Mouse (Mus musculus) limb, embryonic 10.5 days (tissue): Measurements from ENCODE around the gene Olfr732. TPM values are rescaled to one million over a fixed set of nuclear protein-coding genes. Genes with fewer than 3 reads are reported as not detected.

Experiments
- DNase-seq: peaks from one replicate; pipeline ENCODE4 v3.0.0-alpha.2; 2017; ENCODE audit warnings: low spot score
- H3K27ac ChIP-seq: fragments of 300-500 bp; sonication (generic); 2 replicates; pipeline ENCODE4 v1.5.1; 2016; ENCODE audit warnings: mild to moderate bottlenecking
- H3K27me3 ChIP-seq: fragments of 300-500 bp; sonication (generic); 2 replicates; pipeline ENCODE4 v1.6.1; 2016; ENCODE audit warnings: low read depth, mild to moderate bottlenecking; ENCODE audit not compliant: poor library complexity, severe bottlenecking
- H3K36me3 ChIP-seq: fragments of 300-500 bp; sonication (generic); 2 replicates; pipeline ENCODE4 v1.6.1; 2016; ENCODE audit warnings: mild to moderate bottlenecking, moderate library complexity
- H3K4me1 ChIP-seq: fragments of 300-500 bp; sonication (generic); 2 replicates; pipeline ENCODE4 v1.6.1; 2016
- H3K4me3 ChIP-seq: fragments of 300-500 bp; sonication (generic); 2 replicates; pipeline ENCODE4 v1.5.1; 2016; ENCODE audit warnings: mild to moderate bottlenecking, moderate library complexity
- H3K9me3 ChIP-seq: fragments of 300-500 bp; sonication (generic); replicated peaks from 2 replicates; pipeline ENCODE4 v1.6.1; 2016; ENCODE audit warnings: mild to moderate bottlenecking
- WGBS: fragments of 180-500 bp; shearing (Covaris S2); methylation state at CpG from one replicate; pipeline ENCODE4 v1.1.7; 2016; 5-methylcytosine and 5-hydroxymethylcytosine counted together
- polyA plus RNA-seq: library from polyadenylated mRNA; unstranded; fragments of >200 nt; fragmentation: Nextera tagmentation; extraction: Ambion mirVana; gene quantifications from 2 replicates; pipeline ENCODE4 v1.2.1, GENCODE M21; 2016

Gene Olfr732
- polyA plus RNA-seq, result not detected in 2 replicates

- Histone ChIP-seq H3K27me3 (no peaks in the 10 kb centered on the region), H3K27ac (no peak within 1 kb of the TSS), H3K4me3 (no peak within 1 kb of the TSS), H3K36me3 (no peaks in the 10 kb centered on the region), H3K4me1 (no peaks in the 10 kb centered on the region), H3K9me3 (no peaks in the 10 kb centered on the region)
- DNase-seq, result no peak
- WGBS, result 93% methylated on average over 1 of the region's 1 CpGs
Measured at GRCm38 (mm10) chr14:50284106-50284505, at the start of gene Olfr732. Olfr732 (minus strand) TSS chr14:50284206.

- DNase-seq, result no peak
- Histone ChIP-seq H3K27ac (no peak within 1 kb of the TSS), H3K36me3 (no peaks in the 10 kb centered on the region), H3K27me3 (no peaks in the 10 kb centered on the region), H3K4me1 (no peaks in the 10 kb centered on the region), H3K9me3 (no peaks in the 10 kb centered on the region), H3K4me3 (no peak within 1 kb of the TSS)
- 82% methylated on average over 1 of the region's 1 CpGs for WGBS
Measured at GRCm38 (mm10) chr14:50326661-50327060, 42.7 kb upstream of the Olfr732 start, which contains the start of gene Olfr734. Olfr734 (minus strand) TSS chr14:50326761.

- Histone ChIP-seq H3K27me3 (no peaks in the 10 kb centered on the region), H3K4me1 (no peaks in the 10 kb centered on the region), H3K4me3 (no peak within 1 kb of the TSS), H3K27ac (no peak within 1 kb of the TSS), H3K9me3 (no peaks in the 10 kb centered on the region), H3K36me3 (no peaks in the 10 kb centered on the region)
- no peak for DNase-seq
Measured at GRCm38 (mm10) chr14:50301422-50301821, 17.4 kb upstream of the Olfr732 start, which contains the start of gene Olfr733. Olfr733 (minus strand) TSS chr14:50301522.

GRCm38 (mm10) chr14:50241766-50242165, 42.2 kb downstream of the Olfr732 start, which contains the start of gene Olfr731:
Olfr731 (minus strand) TSS chr14:50241866.
- Histone ChIP-seq H3K9me3 (no peaks in the 10 kb centered on the region), H3K4me3 (no peak within 1 kb of the TSS), H3K36me3 (no peaks in the 10 kb centered on the region), H3K27ac (no peak within 1 kb of the TSS), H3K27me3 (no peaks in the 10 kb centered on the region), H3K4me1 (no peaks in the 10 kb centered on the region)
- DNase-seq, result no peak
- WGBS, result 84% methylated on average over 4 of the region's 4 CpGs

Other genes with a start within 250 kb of the Olfr732 start
- not detected in 2 replicates for gene Olfr725, start 243.8 kb downstream of the Olfr732 start, polyA plus RNA-seq
- gene Olfr726, start 193.3 kb downstream of the Olfr732 start, polyA plus RNA-seq, result not detected in 2 replicates
- not detected in 2 replicates for gene Olfr727, start 161.0 kb downstream of the Olfr732 start, polyA plus RNA-seq
- gene Olfr728, start 141.5 kb downstream of the Olfr732 start, polyA plus RNA-seq, result not detected in 2 replicates
- gene Olfr729, start 131.3 kb downstream of the Olfr732 start, polyA plus RNA-seq, result 0.03 TPM in 1 of 2 replicates, not detected in the other
- not detected in 2 replicates for gene Olfr730, start 96.0 kb downstream of the Olfr732 start, polyA plus RNA-seq
- gene Olfr731, start 42.3 kb downstream of the Olfr732 start, polyA plus RNA-seq, result not detected in 2 replicates
- not detected in 2 replicates for gene Olfr733, start 17.3 kb upstream of the Olfr732 start, polyA plus RNA-seq
- not detected in 2 replicates for gene Olfr734, start 42.6 kb upstream of the Olfr732 start, polyA plus RNA-seq
- gene Olfr735, start 64.7 kb upstream of the Olfr732 start, polyA plus RNA-seq, result not detected in 2 replicates
- not detected in 2 replicates for gene Tlr11, start 73.7 kb upstream of the Olfr732 start, polyA plus RNA-seq
- gene Olfr736, start 97.0 kb upstream of the Olfr732 start, polyA plus RNA-seq, result not detected in 2 replicates
- not detected in 2 replicates for gene Olfr738, start 123.4 kb upstream of the Olfr732 start, polyA plus RNA-seq
- gene Olfr739, start 134.4 kb upstream of the Olfr732 start, polyA plus RNA-seq, result not detected in 2 replicates
- gene Olfr740, start 161.3 kb upstream of the Olfr732 start, polyA plus RNA-seq, result not detected in 2 replicates
- gene Olfr741, start 188.5 kb upstream of the Olfr732 start, polyA plus RNA-seq, result not detected in 2 replicates
- not detected in 2 replicates for gene Olfr742, start 219.4 kb upstream of the Olfr732 start, polyA plus RNA-seq
- not detected in 2 replicates for gene Olfr743, start 237.6 kb upstream of the Olfr732 start, polyA plus RNA-seq